Mouse (Mus musculus): ENCODE measurements around the gene Rell1.
A peak's percentile ranks its signal among the peaks of the same experiment; 100 is the strongest.

The Rell1 gene

GRCm38 (mm10) chr5:63952039-63952438 lies 16.7 kb downstream of the Rell1 start:
- DNase-seq (ENCODE audit: low spot score in 2 of 2) = no peak

DNA sequence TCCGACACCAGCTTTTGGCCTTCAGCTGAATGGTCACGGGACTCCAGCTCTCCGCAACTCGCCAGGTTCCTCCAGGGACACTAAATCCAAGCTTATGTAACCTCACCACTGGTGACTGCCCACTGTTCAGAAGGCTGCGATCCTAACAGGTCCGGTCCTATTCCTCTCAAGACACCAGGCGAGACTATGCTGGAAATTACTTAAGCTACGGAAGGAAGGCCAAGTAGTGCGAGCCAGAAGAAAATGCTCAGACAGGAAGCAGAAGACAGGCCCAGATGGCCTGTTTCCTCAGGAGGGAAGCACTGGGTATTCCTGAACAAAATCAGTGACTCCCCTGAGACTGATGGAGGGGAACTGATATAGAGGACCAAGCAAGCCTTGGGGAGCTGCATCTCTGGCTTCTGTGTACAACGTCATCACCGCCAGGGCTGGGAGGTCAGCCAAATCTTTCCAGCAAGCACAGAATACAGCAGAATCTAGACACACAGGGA lies 17.2 kb downstream of the Rell1 start:
- no peak for DNase-seq (ENCODE audit: low spot score in 2 of 2)

- no peak for DNase-seq (ENCODE audit: low spot score in 2 of 2)
These were observed 19.5 kb downstream of the Rell1 start for GRCm38 (mm10) chr5:63949195-63949594.

- DNase-seq (ENCODE audit: low spot score in 2 of 2) = no peak
These were observed 21.2 kb downstream of the Rell1 start for GRCm38 (mm10) chr5:63947526-63947925.

- no peak for DNase-seq (ENCODE audit: low spot score in 2 of 2)
These were observed 25.4 kb downstream of the Rell1 start for GRCm38 (mm10) chr5:63943291-63943690.

DNA sequence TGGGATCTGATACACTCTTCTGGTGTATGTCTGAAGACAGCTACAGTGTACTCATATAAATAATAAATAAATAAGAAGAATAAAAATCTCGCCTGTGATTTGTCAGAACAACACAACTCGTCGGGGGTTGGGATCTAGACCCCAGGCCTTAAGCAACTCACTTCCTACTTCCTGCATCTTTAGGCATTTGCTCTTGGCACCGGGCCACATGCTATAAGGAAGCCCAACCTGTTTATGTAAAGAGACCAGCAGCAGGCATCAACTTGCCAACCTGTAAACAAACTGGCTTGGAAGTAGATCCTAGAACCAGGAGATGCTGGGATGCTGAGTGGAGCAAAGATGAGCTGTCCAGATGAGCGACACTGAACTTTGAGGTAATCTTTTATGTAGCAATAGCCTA lies 26.8 kb downstream of the Rell1 start:
- peak in 1 of 2 experiments; percentile 55 for DNase-seq (ENCODE audit: low spot score in 2 of 2)

DNA sequence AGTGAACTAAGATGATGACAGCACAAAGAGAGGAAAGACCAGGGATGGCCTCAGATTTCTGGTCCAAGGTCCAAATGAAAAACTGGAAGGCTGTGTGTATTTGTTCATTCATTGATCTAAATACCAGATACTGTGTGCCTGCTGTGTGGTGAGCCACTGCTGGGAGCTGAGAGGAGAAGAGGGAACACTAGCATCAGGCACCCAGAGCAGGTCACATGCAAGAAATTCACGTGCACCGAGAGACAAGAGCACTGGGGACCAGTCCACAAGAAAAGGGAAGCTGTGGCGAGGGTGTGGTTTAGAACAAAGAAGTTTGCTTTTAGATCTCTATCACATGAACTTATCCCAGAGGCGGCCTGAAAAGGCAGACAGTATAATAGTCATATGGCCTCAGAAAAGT lies 30.1 kb downstream of the Rell1 start:
- DNase-seq (ENCODE audit: low spot score in 2 of 2) = no peak

GRCm38 (mm10) chr5:63936740-63937139 lies 32.0 kb downstream of the Rell1 start:
- peak; percentile 31 to 75 for DNase-seq (ENCODE audit: low spot score in 2 of 2)

- DNase-seq (ENCODE audit: low spot score in 2 of 2) = no peak
These were observed 33.1 kb downstream of the Rell1 start for GRCm38 (mm10) chr5:63935581-63935980.

GRCm38 (mm10) chr5:63932829-63933228 lies 35.9 kb downstream of the Rell1 start:
- peak; percentile 34 to 40 for DNase-seq (ENCODE audit: low spot score in 2 of 2)

DNA sequence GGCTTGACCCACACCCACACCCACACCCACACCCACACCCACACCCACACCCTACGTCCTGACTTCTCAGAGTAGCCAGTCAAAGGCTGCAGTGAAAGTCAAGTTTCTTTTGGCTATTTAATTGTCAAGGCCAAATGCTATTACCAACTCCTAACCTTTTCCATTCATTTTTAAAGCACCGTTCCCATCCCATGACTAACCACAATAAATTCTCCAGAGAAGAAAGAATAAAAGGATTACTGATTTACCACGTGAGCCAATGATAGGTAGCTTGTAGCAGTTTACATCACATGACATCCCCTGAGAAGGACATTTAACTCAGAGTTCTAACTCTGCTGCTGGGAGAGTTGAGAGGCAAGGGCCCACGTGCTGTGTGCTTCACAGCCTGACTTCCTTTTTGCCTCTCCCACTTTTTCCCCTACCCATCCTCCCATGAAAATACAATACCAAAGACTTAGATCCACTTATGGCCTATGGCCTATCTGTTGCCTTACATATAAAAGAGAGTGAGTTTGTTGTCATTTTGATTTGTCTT lies 37.8 kb downstream of the Rell1 start:
- no peak for DNase-seq (ENCODE audit: low spot score in 2 of 2)

DNA sequence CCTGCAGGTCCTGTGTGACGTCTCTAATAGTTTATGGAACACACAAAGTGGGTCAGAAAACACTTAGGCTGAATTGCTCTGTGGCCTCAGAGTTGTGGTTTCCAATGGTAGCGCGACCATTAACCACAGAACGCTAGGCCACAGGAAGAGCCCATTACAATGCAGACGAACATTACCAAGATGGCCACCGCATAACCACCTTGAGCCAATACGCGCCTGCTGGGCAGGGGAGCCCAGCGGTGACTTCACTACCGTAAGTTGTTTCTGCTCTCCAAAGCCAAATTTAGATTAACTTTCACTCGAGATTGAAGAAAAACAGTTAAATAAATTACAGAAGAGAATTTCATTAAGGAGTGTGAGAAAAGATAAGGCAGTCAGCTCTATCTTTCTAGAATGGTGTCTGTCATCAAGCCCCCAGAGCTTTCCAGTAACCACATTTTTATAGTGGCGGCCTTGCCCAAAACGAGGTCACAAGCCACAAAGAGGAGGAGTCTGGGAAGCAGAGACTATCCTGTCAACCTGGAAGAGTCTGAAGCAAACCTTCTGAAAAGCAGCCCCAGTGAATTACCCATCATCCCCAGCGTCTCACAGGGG lies 43.6 kb downstream of the Rell1 start:
- DNase-seq (ENCODE audit: low spot score in 2 of 2) = no peak

DNA sequence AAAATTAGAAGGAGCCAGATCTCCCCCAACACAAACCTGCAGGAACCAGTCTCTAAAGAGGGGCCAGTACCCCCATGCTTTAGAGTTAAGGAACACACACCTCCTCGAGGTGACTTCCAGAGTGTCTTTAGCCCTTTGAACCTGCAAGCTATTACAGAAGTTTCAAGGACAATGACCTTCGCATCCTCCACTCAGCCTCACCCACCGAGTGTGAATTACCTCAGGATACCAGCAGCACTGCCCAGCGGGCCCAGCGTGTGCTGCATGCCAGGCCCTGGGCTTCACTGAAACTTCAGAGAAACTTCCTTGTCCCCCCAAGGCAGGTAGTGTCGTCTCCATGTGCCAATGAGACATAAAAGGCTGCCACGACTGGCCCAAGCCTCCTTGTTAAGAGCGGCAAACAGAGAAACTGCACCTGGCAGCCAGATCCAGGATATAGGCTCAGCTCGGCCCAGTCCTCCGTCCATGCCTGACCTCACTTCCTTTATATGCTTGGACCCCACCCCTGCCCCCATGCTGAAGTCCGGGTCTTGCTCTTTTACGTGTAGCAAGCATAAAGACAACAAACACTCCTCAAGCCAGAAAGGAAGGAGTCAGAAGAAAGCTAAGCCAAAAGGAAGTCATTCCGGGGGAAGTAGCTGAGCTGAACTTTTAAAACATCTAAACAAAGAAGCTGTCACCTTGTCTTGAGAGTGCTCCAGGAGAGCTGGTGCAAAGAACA lies 45.2 kb downstream of the Rell1 start:
- no peak for DNase-seq (ENCODE audit: low spot score in 2 of 2)

- DNase-seq (ENCODE audit: low spot score in 2 of 2) = no peak
These were observed 50.5 kb downstream of the Rell1 start for GRCm38 (mm10) chr5:63918201-63918600.

DNA sequence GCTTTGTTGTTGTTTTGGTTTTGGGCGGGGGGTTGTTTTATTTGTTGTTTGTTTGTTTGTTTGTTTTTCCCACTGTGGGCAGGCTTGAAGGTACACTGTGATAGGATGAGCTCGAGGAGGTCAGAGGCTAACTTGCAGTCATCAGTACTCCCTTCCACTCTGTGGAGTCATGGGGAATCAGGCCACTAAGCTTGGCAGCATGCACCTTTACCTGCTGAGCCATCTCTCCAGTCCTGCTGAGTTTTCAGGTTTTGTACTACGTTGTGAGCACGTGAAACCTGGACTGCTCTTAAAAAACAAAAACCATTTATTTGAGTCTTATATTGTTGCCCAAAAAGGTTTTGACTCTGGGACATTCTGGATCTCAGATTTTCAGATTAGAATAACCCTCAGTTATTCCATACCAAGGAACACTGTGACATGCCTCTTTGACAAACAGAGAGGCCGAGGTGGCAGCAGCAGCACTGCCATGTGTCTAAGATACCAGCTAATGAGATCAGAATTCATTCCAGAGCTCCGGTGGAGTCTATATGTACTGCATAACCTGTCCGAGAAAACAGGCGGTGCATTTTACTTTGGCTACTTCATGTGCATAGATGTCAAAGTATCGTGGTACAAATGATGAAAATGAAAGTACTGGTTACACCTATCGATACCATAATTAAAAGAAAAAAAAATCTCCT lies 52.1 kb downstream of the Rell1 start:
- DNase-seq (ENCODE audit: low spot score in 2 of 2) = no peak

GRCm38 (mm10) chr5:63914896-63915295 lies 53.8 kb downstream of the Rell1 start:
- no peak for DNase-seq (ENCODE audit: low spot score in 2 of 2)

DNA sequence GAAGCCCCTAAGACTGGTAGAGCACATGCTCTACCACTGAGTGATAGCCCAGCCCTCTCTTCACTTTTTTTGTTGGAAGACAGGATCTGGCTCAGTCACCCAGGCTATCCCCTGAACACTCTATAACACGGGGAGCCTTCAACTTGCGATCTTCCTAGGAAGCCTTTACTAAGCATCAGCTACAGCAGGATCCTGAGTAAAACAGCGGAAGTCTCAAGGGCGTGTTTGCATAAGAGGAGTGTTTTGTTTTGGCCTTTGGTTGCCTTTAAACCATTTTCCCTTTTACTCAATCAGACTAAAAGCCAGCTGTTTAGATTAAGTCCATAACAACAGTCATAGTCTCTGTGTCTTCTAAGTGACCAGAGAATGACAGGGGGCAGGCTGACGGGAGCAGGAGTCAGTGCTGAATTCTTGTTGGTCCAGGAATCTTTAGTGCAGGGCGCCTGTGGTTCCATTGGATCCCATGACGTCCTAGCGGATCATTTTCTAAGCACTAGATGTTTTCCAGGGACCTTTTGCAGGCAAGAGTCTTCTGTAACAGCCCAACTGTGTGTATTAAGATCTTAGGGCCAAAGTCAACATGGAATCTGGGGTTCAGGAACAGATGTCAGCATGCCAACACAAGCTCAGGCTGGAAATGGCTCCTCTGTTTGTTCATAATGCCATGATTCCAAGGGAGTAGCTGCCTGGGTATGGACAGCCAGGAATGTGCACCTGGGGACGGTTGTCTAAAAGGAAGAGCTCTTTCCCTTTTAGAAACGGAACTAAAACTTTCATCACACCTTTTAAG lies 58.3 kb downstream of the Rell1 start:
- no peak for DNase-seq (ENCODE audit: low spot score in 2 of 2)

- DNase-seq (ENCODE audit: low spot score in 2 of 2) = no peak
These were observed 61.2 kb downstream of the Rell1 start for GRCm38 (mm10) chr5:63907513-63907912.

DNA sequence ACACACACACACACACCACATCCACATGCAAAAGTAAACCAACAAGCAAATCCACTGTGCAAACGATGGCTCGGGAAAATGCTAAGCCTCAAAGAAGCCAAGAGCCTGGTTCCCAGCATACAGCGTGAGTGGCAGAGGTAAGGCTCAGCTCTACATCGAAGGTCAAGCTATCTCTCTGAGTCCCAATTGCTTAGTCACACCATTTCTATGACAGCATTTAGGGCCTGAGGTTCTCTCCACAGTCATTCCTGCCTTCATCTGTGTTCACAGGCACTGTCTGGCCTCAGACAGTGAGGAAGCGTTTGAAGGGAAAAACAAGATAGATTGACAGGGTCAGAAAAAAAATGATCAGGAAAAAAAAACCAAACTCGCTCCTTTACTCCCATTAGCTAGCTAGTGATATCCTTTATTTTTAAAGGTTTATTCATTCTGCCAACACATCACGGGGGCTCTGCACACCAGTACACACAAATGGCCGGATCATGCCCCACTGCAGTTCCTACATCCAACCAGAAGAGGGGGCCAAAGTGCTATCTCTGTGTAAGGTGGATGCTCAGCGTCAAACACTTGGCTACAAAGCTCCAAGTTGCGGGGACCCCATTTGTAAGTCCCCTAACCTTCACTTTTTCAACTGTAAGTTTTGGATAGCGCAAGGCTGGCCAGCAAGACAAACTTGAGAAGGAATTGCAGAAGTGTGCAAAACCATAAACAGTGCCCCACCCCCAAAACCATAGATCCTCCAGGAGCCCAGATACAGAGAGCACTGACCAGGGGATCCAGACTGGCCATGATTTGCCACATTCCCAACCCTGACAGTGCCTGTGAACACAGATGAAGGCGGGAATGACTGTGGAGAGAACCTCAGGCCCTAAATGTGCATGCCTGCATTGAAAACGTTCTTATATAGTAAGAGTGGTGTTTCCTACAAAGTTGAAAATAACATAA lies 62.3 kb downstream of the Rell1 start:
- peak; percentile 57 to 70 for DNase-seq (ENCODE audit: low spot score in 2 of 2)

- DNase-seq (ENCODE audit: low spot score in 2 of 2) = no peak
These were observed 65.4 kb downstream of the Rell1 start for GRCm38 (mm10) chr5:63903329-63903728.

GRCm38 (mm10) chr5:63897820-63898110 lies 70.9 kb downstream of the Rell1 start:
- DNase-seq (ENCODE audit: low spot score in 2 of 2) = no peak

Data from urinary bladder, adult 18-20 months (tissue).